Mouse (Mus musculus) heart, postnatal 0 days (tissue): ENCODE measurements around the gene Morn4.

ENCODE experiments used
- CTCF ChIP-seq: IDR thresholded peaks from 2 replicates; pipeline ENCODE4 v1.5.1; 2016; ENCODE audit warnings: antibody characterized with exemption, control low read depth, low read depth
- EP300 ChIP-seq: IDR thresholded peaks from 2 replicates; pipeline ENCODE4 v1.6.1; 2016; ENCODE audit warnings: antibody characterized with exemption, low read depth

- no peak for TF ChIP-seq CTCF
- TF ChIP-seq EP300 = no peak
Measured at GRCm38 (mm10) chr19:42124684-42125083, 38.5 kb upstream of the Morn4 start.
